Comparison of ENCODE assay signal across 8 mouse cellular contexts in genomic region chr9:59189141-59189540, GRCm38 (mm10).
DNase-seq lines count a peak whose midpoint lies in the region; ATAC-seq and TF ChIP-seq lines count a peak whose summit lies in the region.

No protein-coding gene starts in this region.

- peaks cover 24% of the 10 kb centered on the region for H3K4me1 ChIP-seq in intestine, embryonic 15.5 days (replicated peaks)
- no peaks in the 10 kb centered on the region for H3K4me1 ChIP-seq in stomach, postnatal 0 days (replicated peaks; ENCODE audit: control insufficient read depth, insufficient read depth)

- H3K27me3 ChIP-seq in intestine, embryonic 15.5 days (replicated peaks) = no peaks in the 10 kb centered on the region; the same call in 1 of the 2 replicates
- no peaks in the 10 kb centered on the region for H3K27me3 ChIP-seq in stomach, postnatal 0 days (ENCODE audit: control insufficient read depth, insufficient read depth, low read length)

- no peak for ATAC-seq in intestine, embryonic 15.5 days
- peak; percentile 59; the same call in 1 of the 2 replicates for ATAC-seq in stomach, postnatal 0 days (ENCODE audit: low FRiP score, low TSS enrichment)

- peak overlapping the region; percentile 30 for H3K4me2 ChIP-seq in intestine, embryonic 15.5 days (replicated peaks)
- H3K4me2 ChIP-seq in stomach, postnatal 0 days (replicated peaks; ENCODE audit: low read depth) = peak overlapping the region; percentile 36; the same call in 1 of the 2 replicates

- no peak for TF ChIP-seq EP300 in stomach, postnatal 0 days (optimal IDR thresholded peaks at IDR 0.05)

- peak; percentile 17 to 55 for DNase-seq in adrenal gland, adult (ENCODE audit: inconsistent age in 2 of 2, low spot score in 1 of 2)
- no peak for DNase-seq in adrenal gland, postnatal 4 days (ENCODE audit: low spot score in 2 of 2)
- peak; percentile 54 for DNase-seq in adrenal gland, adult 2 months
- peak; percentile 86 for DNase-seq in gastrocnemius, adult 18-20 months (ENCODE audit: low spot score)
- peak; percentile 32 to 52 for DNase-seq in lung, adult 18-20 months
- DNase-seq in stomach, postnatal 0 days (ENCODE audit: low spot score) = peak; percentile 41
- no peak for DNase-seq in thymus, postnatal 0 days (ENCODE audit: low spot score)

- TF ChIP-seq CTCF in stomach, postnatal 0 days (IDR thresholded peaks at IDR 0.05; ENCODE audit: low read depth) = no peak

- H3K9me3 ChIP-seq in intestine, embryonic 15.5 days = no peaks in the 10 kb centered on the region
- H3K9me3 ChIP-seq in stomach, postnatal 0 days (ENCODE audit: control insufficient read depth, low read length) = no peaks in the 10 kb centered on the region

- WGBS in intestine, embryonic 15.5 days = 12% methylated on average over 9 of the region's 9 CpGs
- 13% methylated on average over 9 of the region's 9 CpGs for WGBS in stomach, postnatal 0 days

- H3K4me3 ChIP-seq in intestine, embryonic 15.5 days (replicated peaks) = no peak overlapping the region
- H3K4me3 ChIP-seq in stomach, postnatal 0 days (ENCODE audit: low read depth, low read length) = no peak overlapping the region

- H3K36me3 ChIP-seq in intestine, embryonic 15.5 days = no peaks in the 10 kb centered on the region
- H3K36me3 ChIP-seq in stomach, postnatal 0 days (ENCODE audit: control insufficient read depth, insufficient read depth, low read length) = no peaks in the 10 kb centered on the region

- H3K9ac ChIP-seq in intestine, embryonic 15.5 days = no peak overlapping the region
- H3K9ac ChIP-seq in stomach, postnatal 0 days (ENCODE audit: low read length) = no peak overlapping the region

- H3K27ac ChIP-seq in intestine, embryonic 15.5 days = 0 out of 2 replicates have a peak overlapping the region, but pooled peaks have one; percentile 13
- H3K27ac ChIP-seq in stomach, postnatal 0 days (replicated peaks) = no peak overlapping the region

Comparison
In these comparisons a context has a peak if more than half of its experiments do, and no peak if none do; other contexts are left out.
1. DNase-seq: peak in adrenal gland, adult (2 of 2), adrenal gland, adult 2 months (single experiment), gastrocnemius, adult 18-20 months (single experiment), lung, adult 18-20 months (2 of 2) and stomach, postnatal 0 days (single experiment); none in adrenal gland, postnatal 4 days (0 of 2) and thymus, postnatal 0 days (single experiment).